Mouse (Mus musculus) kidney, postnatal 0 days (tissue): ENCODE results near the gene Gm45021. TPM values are rescaled to one million over a fixed set of nuclear protein-coding genes. Genes with fewer than 3 reads are reported as not detected.

Experiments
- ATAC-seq: fragments of 200-750 bp; cut with Nextera tagmentation; replicated peaks from 2 replicates; pipeline ENCODE4 v1.8.0; 2017; ENCODE audit warnings: low read depth, moderate number of reproducible peaks, moderate TSS enrichment, moderate library complexity; ENCODE audit not compliant: low FRiP score
- DNase-seq: peaks from one replicate; pipeline ENCODE4 v3.0.0-alpha.2; 2016; ENCODE audit warnings: low spot score
- H3K27ac ChIP-seq: fragments of 300-500 bp; sonication (generic); 2 replicates; pipeline ENCODE4 v1.5.1; 2014; ENCODE audit warnings: mild to moderate bottlenecking
- H3K27me3 ChIP-seq: fragments of 300-500 bp; sonication (generic); 2 replicates; pipeline ENCODE4 v1.6.1; 2014; ENCODE audit warnings: low read length, mixed read lengths; ENCODE audit not compliant: insufficient read depth
- H3K36me3 ChIP-seq: fragments of 300-500 bp; sonication (generic); 2 replicates; pipeline ENCODE4 v1.6.1; 2014; ENCODE audit warnings: low read length, mixed read lengths; ENCODE audit not compliant: insufficient read depth
- H3K4me1 ChIP-seq: fragments of 300-500 bp; sonication (generic); replicated peaks from 2 replicates; pipeline ENCODE4 v1.6.1; 2014; ENCODE audit warnings: antibody characterized with exemption, low read length, mixed read lengths; ENCODE audit not compliant: insufficient read depth
- H3K4me2 ChIP-seq: fragments of 300-500 bp; sonication (generic); 2 replicates; pipeline ENCODE4 v1.6.1; 2014; ENCODE audit warnings: mild to moderate bottlenecking, low read length, moderate library complexity, mixed read lengths
- H3K4me3 ChIP-seq: fragments of 300-500 bp; sonication (generic); replicated peaks from 2 replicates; pipeline ENCODE4 v1.5.1; 2014; ENCODE audit warnings: low read depth, low read length
- H3K9ac ChIP-seq: fragments of 300-500 bp; sonication (generic); 2 replicates; pipeline ENCODE4 v1.6.1; 2014; ENCODE audit warnings: low read depth, low read length
- H3K9me3 ChIP-seq: fragments of 300-500 bp; sonication (generic); replicated peaks from 2 replicates; pipeline ENCODE4 v1.6.1; 2016; ENCODE audit warnings: low read length, inconsistent platforms, mixed read lengths
- CTCF ChIP-seq: IDR thresholded peaks from 2 replicates; pipeline ENCODE4 v1.5.1; 2016; ENCODE audit warnings: antibody characterized with exemption, low read depth, mild to moderate bottlenecking, moderate library complexity
- WGBS: fragments of 180-500 bp; shearing (Covaris S2); extraction: QIAGEN DNeasy Blood & Tissue Kit; methylation state at CpG from one replicate; pipeline ENCODE4 v1.1.7; 2014; 5-methylcytosine and 5-hydroxymethylcytosine counted together
- polyA plus RNA-seq: library from polyadenylated mRNA; unstranded; fragments of >200 nt; fragmentation: Nextera tagmentation; extraction: Ambion mirVana; gene quantifications from 2 replicates; pipeline ENCODE4 v1.2.1, GENCODE M21; 2015

Gm45021 gene
- polyA plus RNA-seq, 1 experiment from 2014 or later, result 0.38 TPM

DNA sequence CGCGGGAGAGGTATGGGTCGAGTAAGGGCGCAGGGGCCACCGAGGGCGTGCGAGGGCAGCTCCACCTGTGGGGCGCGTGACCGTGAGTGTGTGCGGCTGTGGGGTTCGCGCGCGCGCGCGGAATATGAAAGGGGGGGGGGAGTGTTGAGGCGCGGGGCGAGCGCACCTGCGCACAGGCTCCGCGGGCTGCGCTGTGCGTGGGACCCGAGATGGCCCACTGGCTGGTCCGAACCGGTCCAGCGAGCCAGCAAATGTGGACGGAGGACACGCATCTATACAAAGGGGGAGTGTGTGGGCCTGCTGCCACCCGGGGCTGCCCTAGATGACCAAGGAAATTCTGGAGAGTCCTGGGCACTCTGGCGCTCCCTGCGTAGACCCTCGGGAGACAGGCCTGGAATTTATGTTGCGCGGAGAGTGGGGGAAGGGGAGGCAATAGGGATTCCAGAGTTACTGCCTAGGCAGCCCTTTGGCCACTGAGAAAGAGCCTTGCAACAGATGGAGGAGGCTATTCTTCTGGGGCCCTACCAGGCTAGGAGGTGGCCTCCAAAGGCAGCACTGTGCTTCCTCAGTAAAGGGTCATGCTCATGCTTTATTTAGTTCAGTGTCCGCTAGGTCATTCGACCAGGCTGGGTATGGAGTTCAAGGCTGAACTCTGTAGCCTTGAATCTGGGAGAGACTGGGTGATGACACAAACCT lies 4.8 kb downstream of the Gm45021 start:
- H3K9ac ChIP-seq, result peak overlapping the region; percentile 84
- H3K4me1 ChIP-seq, result peaks cover 14% of the 10 kb centered on the region
- H3K4me3 ChIP-seq, result peak overlapping the region; percentile 69
- peak overlapping the region; percentile 97 for H3K27ac ChIP-seq
- H3K9me3 ChIP-seq, result peaks cover 4% of the 10 kb centered on the region
- no peak for TF ChIP-seq CTCF
- H3K4me2 ChIP-seq, result peak overlapping the region; percentile 79
- ATAC-seq, result peak; percentile 62
- H3K27me3 ChIP-seq, result no peaks in the 10 kb centered on the region
- H3K36me3 ChIP-seq, result peaks cover 34% of the 10 kb centered on the region
- DNase-seq, result peak; percentile 77
- WGBS, result 1% methylated on average over 37 of the region's 41 CpGs

- peak overlapping the region; percentile 84; the same call in 1 of the 2 replicates for H3K9ac ChIP-seq
Measured at GRCm38 (mm10) chr6:48595278-48595677, 5.9 kb downstream of the Gm45021 start.

GRCm38 (mm10) chr6:48596545-48597232 lies 7.3 kb downstream of the Gm45021 start:
- Histone ChIP-seq H3K27me3 (no peaks in the 10 kb centered on the region), H3K4me3 (no peak overlapping the region), H3K4me2 (no peak overlapping the region), H3K36me3 (peaks cover 36% of the 10 kb centered on the region), H3K9ac (no peak overlapping the region), H3K9me3 (peaks cover 4% of the 10 kb centered on the region), H3K4me1 (peaks cover 14% of the 10 kb centered on the region), H3K27ac (no peak overlapping the region)
- DNase-seq (no peak), ATAC-seq (no peak)
- no peak for TF ChIP-seq CTCF
- WGBS, result 98% methylated on average over 45 of the region's 45 CpGs

More at GRCm38 (mm10) chr6:48595278-48595677, 5.9 kb downstream of the Gm45021 start:
- ATAC-seq (no peak), DNase-seq (no peak)
- Histone ChIP-seq H3K27me3 (no peaks in the 10 kb centered on the region), H3K4me2 (peak overlapping the region; percentile 79), H3K4me3 (peak overlapping the region; percentile 69; the same call in 1 of the 2 replicates), H3K27ac (peak overlapping the region; percentile 97; the same call in 1 of the 2 replicates), H3K9me3 (peaks cover 4% of the 10 kb centered on the region), H3K4me1 (peaks cover 14% of the 10 kb centered on the region), H3K36me3 (peaks cover 36% of the 10 kb centered on the region)
- no peak for TF ChIP-seq CTCF
- 70% methylated on average over 1 of the region's 1 CpGs for WGBS

GRCm38 (mm10) chr6:48597233-48597625 lies 7.8 kb downstream of the Gm45021 start:
- H3K4me3 ChIP-seq, result no peak overlapping the region
- DNase-seq (no peak), ATAC-seq (no peak)
- H3K27me3 ChIP-seq, result no peaks in the 10 kb centered on the region
- TF ChIP-seq CTCF, result no peak
- H3K9ac ChIP-seq, result no peak overlapping the region
- H3K27ac ChIP-seq, result no peak overlapping the region
- peaks cover 36% of the 10 kb centered on the region for H3K36me3 ChIP-seq
- peaks cover 4% of the 10 kb centered on the region for H3K9me3 ChIP-seq
- H3K4me2 ChIP-seq, result no peak overlapping the region
- peaks cover 14% of the 10 kb centered on the region for H3K4me1 ChIP-seq
- WGBS, result 97% methylated on average over 27 of the region's 27 CpGs

- no peaks in the 10 kb centered on the region for H3K27me3 ChIP-seq
- DNase-seq (no peak), ATAC-seq (no peak)
- no peak for TF ChIP-seq CTCF
- H3K36me3 ChIP-seq, result peaks cover 36% of the 10 kb centered on the region
- H3K4me3 ChIP-seq, result no peak overlapping the region
- 0 out of 2 replicates have a peak, but pooled peaks cover 6% of the 10 kb centered on the region for H3K4me1 ChIP-seq
- H3K9me3 ChIP-seq, result peaks cover 4% of the 10 kb centered on the region
- H3K9ac ChIP-seq, result no peak overlapping the region
- peak overlapping the region; percentile 85; the same call in 1 of the 2 replicates for H3K27ac ChIP-seq
- WGBS, result 92% methylated on average over 1 of the region's 1 CpGs
- H3K4me2 ChIP-seq, result no peak overlapping the region
Measured at GRCm38 (mm10) chr6:48600594-48600993, 11.2 kb downstream of the Gm45021 start.

- peaks cover 27% of the 10 kb centered on the region for H3K36me3 ChIP-seq
- TF ChIP-seq CTCF, result peak; percentile 19; the same call in 1 of the 2 replicates
- H3K9ac ChIP-seq, result peak within 1 kb of the TSS; percentile 70
- ATAC-seq (peak; percentile 99), DNase-seq (peak; percentile 98)
- H3K27ac ChIP-seq, result peak within 1 kb of the TSS; percentile 85
- 0 out of 2 replicates have a peak, but pooled peaks cover 6% of the 10 kb centered on the region for H3K4me1 ChIP-seq
- WGBS, result 4% methylated on average over 42 of the region's 42 CpGs
- H3K27me3 ChIP-seq, result no peaks in the 10 kb centered on the region
- H3K9me3 ChIP-seq, result peaks cover 4% of the 10 kb centered on the region
- H3K4me2 ChIP-seq, result peak within 1 kb of the TSS; percentile 86
- peak within 1 kb of the TSS; percentile 70 for H3K4me3 ChIP-seq
Measured at GRCm38 (mm10) chr6:48601271-48602079, 12.1 kb downstream of the Gm45021 start, which contains the start of gene Zfp775. Gene Zfp775 (plus strand): TSS chr6:48602063.
